Mouse (Mus musculus) embryonic facial prominence, embryonic 14.5 days (tissue): ENCODE measurements around the gene 0610010F05Rik. TPM values are rescaled to one million over a fixed set of nuclear protein-coding genes. Genes with fewer than 3 reads are reported as not detected.
A peak's percentile ranks its signal among the peaks of the same experiment; 100 is the strongest.

Experiments
- ATAC-seq: fragments of 200-750 bp; cut with Nextera tagmentation; 2 replicates; pipeline ENCODE4 v1.8.0; 2017; ENCODE audit warnings: low read depth, moderate number of reproducible peaks, moderate TSS enrichment
- DNase-seq: peaks from one replicate; pipeline ENCODE4 v3.0.0-alpha.2; 2015; ENCODE audit warnings: low spot score
- H3K27ac ChIP-seq: fragments of 300-500 bp; sonication (generic); replicated peaks from 2 replicates; pipeline ENCODE4 v1.5.1; 2014; ENCODE audit warnings: low read depth, mild to moderate bottlenecking, low read length, moderate library complexity
- H3K27me3 ChIP-seq: fragments of 300-500 bp; sonication (generic); replicated peaks from 2 replicates; pipeline ENCODE4 v1.6.1; 2014; ENCODE audit warnings: low read length; ENCODE audit not compliant: control insufficient read depth, insufficient read depth
- H3K36me3 ChIP-seq: fragments of 300-500 bp; sonication (generic); 2 replicates; pipeline ENCODE4 v1.6.1; 2014; ENCODE audit warnings: low read length, mixed read lengths; ENCODE audit not compliant: control insufficient read depth, insufficient read depth
- H3K4me1 ChIP-seq: fragments of 300-500 bp; sonication (generic); 2 replicates; pipeline ENCODE4 v1.6.1; 2014; ENCODE audit warnings: antibody characterized with exemption, low read length; ENCODE audit not compliant: control insufficient read depth, insufficient read depth
- H3K4me2 ChIP-seq: fragments of 300-500 bp; sonication (generic); 2 replicates; pipeline ENCODE4 v1.6.1; 2014; ENCODE audit warnings: low read depth, mild to moderate bottlenecking, low read length, moderate library complexity, mixed read lengths
- H3K4me3 ChIP-seq: fragments of 300-500 bp; sonication (generic); 2 replicates; pipeline ENCODE4 v1.5.1; 2014; ENCODE audit warnings: low read depth, mild to moderate bottlenecking, low read length
- H3K9ac ChIP-seq: fragments of 300-500 bp; sonication (generic); 2 replicates; pipeline ENCODE4 v1.6.1; 2014; ENCODE audit warnings: low read depth, mild to moderate bottlenecking, low read length, moderate library complexity, mixed read lengths
- H3K9me3 ChIP-seq: fragments of 300-500 bp; sonication (generic); 2 replicates; pipeline ENCODE4 v1.6.1; 2016; ENCODE audit warnings: low read length; ENCODE audit not compliant: control insufficient read depth
- WGBS: fragments of 180-500 bp; shearing (Covaris S2); extraction: QIAGEN DNeasy Blood & Tissue Kit; methylation state at CpG from one replicate; pipeline ENCODE4 v1.1.7; 2014; 5-methylcytosine and 5-hydroxymethylcytosine counted together
- polyA plus RNA-seq: library from polyadenylated mRNA; unstranded; fragments of >200 nt; fragmentation: Nextera tagmentation; extraction: Ambion mirVana; gene quantifications from 2 replicates; pipeline ENCODE4 v1.2.1, GENCODE M21; 2014

Gene 0610010F05Rik
- 26.5 and 28.7 TPM in 2 replicates for polyA plus RNA-seq

DNA sequence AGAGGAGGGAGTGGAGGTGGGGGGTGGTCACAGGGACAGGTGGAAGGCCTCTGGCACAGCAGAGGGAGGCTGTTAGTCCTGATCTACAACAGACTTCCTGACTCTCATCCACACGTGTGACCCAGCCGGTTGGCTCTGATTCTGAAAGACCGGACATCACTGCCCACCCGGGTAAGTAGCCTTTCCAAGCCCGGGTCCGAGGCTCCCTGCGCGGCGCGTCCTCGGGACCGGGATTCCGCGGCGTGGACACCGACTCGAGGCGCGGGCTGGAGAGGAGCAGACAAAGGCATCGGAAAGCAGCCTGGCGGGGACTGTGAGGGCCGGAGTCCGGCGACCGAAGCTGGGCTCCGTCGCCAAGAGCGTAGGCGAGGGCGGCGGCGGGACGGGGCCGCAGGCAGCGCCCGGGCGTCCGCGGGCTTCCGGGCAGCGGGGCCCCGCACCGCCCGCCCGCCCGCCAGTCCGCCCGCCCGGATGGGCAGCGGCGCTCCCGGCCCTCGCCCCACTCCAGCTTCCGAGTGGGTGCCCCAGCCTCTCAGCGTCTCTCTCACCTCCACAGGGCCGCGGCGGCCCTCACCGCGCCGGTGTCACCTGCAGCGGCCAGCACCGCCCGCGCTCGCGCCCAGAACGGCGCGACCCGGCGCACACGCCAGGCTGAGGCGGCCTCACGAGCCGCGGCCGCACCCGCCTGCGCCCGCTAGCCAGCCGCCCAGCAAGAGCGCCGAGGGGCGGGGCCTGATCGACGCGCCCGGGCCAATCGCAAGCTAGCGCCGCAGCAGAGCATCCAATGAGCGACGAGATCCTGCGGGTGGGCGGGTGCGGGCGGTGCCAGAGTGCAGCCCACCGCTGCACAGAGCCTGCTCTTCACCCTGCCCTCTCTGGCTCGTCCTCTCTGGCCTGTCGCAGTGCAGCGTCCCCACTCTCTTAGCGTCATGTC, at the start of gene 0610010F05Rik:
Gene 0610010F05Rik, minus strand, starts transcription at position 695 of the 934 bp plus-strand sequence.
- no peaks in the 10 kb centered on the region for H3K4me1 ChIP-seq
- peak within 1 kb of the TSS; percentile 92 for H3K9ac ChIP-seq
- peaks cover 5% of the 10 kb centered on the region for H3K36me3 ChIP-seq
- ATAC-seq (peak; percentile 100), DNase-seq (peak; percentile 97)
- H3K4me2 ChIP-seq, result peak within 1 kb of the TSS; percentile 67
- H3K4me3 ChIP-seq, result peak within 1 kb of the TSS; percentile 87
- WGBS, result 0% methylated on average over 31 of the region's 103 CpGs
- 0 out of 2 replicates have a peak, but pooled peaks cover 3% of the 10 kb centered on the region for H3K9me3 ChIP-seq
- H3K27me3 ChIP-seq, result no peaks in the 10 kb centered on the region
- H3K27ac ChIP-seq, result peak within 1 kb of the TSS; percentile 83

DNA sequence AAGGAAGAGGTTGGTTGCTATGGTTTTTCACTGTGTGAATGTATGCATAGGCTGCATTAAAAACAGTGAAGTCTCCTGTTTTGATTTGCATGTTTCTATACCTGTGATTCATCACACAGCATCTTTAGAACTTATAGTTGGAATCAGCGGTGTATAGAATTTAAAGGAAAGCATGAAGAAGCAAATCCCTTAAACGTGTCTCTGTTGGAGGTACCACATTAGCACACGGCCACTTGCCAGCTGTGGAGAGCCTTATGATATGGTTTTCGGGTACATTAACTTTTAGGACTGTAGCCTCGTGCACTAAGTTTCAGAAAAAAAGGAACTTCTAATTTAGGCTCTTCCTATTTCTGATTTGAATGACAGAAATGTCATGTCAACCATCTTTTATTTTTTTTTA, 49.1 kb upstream of the 0610010F05Rik start:
- H3K9me3 ChIP-seq, result no peaks in the 10 kb centered on the region
- 85% methylated on average over 5 of the region's 5 CpGs for WGBS
- H3K36me3 ChIP-seq, result peaks cover 36% of the 10 kb centered on the region
- no peak overlapping the region for H3K9ac ChIP-seq
- DNase-seq, result no peak
- no peak overlapping the region for H3K4me2 ChIP-seq
- H3K27me3 ChIP-seq, result no peaks in the 10 kb centered on the region
- H3K4me3 ChIP-seq, result no peak overlapping the region
- H3K27ac ChIP-seq, result no peak overlapping the region
- ATAC-seq, result no peak
- no peaks in the 10 kb centered on the region for H3K4me1 ChIP-seq

GRCm38 (mm10) chr11:23680435-23680950, 47.1 kb upstream of the 0610010F05Rik start:
- no peak for DNase-seq
- Histone ChIP-seq H3K4me1 (no peaks in the 10 kb centered on the region), H3K27me3 (no peaks in the 10 kb centered on the region), H3K36me3 (peaks cover 52% of the 10 kb centered on the region), H3K4me3 (no peak overlapping the region), H3K9ac (no peak overlapping the region), H3K27ac (no peak overlapping the region), H3K4me2 (no peak overlapping the region), H3K9me3 (no peaks in the 10 kb centered on the region)
- no peak for ATAC-seq
- 91% methylated on average over 6 of the region's 6 CpGs for WGBS

DNA sequence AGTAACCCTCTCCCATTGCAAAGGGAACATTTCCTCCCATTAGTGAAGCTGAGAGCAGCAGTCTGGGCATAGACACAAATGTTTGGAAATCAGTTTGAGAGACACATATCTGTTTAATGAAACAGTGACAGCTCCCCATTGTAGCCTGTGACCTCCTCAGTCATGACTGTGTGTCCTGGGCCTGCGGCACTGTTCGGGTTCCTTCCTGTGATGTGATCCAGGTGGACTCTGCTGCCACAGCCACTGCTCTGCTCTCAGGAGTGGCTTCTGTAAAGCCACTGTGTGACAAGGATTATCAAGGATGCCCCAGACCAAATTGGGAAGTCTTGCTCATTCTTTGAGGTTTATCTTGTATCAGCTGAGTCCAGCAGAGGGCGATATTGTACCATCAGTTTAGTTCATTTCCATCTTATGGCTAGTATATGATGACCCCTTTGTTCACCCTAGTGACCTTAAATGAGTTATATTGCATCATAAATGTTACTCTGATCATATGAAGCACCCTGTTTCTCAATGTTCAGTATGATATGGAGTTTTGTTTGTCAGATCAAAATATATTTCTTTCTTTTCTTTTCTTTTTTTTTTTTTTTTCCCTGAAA, 45.7 kb upstream of the 0610010F05Rik start:
- H3K27me3 ChIP-seq, result no peaks in the 10 kb centered on the region
- H3K9me3 ChIP-seq, result no peaks in the 10 kb centered on the region
- DNase-seq (peak; percentile 72), ATAC-seq (0 out of 2 replicates have a peak, but pooled peaks have one; percentile 26)
- no peak overlapping the region for H3K4me2 ChIP-seq
- H3K9ac ChIP-seq, result no peak overlapping the region
- 42% methylated on average over 3 of the region's 3 CpGs for WGBS
- H3K4me3 ChIP-seq, result no peak overlapping the region
- peaks cover 64% of the 10 kb centered on the region for H3K36me3 ChIP-seq
- H3K27ac ChIP-seq, result no peak overlapping the region
- no peaks in the 10 kb centered on the region for H3K4me1 ChIP-seq

DNA sequence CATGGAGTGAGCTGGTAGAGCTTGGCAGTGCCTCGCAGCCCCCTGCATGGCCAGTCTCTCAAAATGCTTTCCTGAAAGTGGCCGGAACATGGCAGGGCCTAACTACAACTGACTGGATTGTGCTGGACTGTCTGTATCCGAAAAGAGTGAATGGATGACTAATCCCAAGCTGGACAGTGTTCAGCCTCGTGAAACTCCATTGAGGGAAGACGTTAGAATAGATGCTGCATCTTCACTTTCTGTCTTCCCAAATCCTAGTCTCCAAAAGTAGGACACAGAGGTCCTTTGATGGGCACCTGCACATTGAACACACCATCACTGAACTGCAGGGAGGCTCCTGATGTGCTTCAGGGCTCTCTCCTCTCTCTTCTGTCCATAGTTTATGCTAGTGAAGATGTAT, 42.7 kb upstream of the 0610010F05Rik start:
- DNase-seq, result no peak
- Histone ChIP-seq H3K4me1 (no peaks in the 10 kb centered on the region), H3K4me2 (no peak overlapping the region), H3K36me3 (peaks cover 69% of the 10 kb centered on the region), H3K4me3 (no peak overlapping the region), H3K9me3 (no peaks in the 10 kb centered on the region), H3K27ac (no peak overlapping the region), H3K27me3 (no peaks in the 10 kb centered on the region), H3K9ac (no peak overlapping the region)
- ATAC-seq, result no peak
- WGBS, result 82% methylated on average over 5 of the region's 5 CpGs

GRCm38 (mm10) chr11:23672256-23672749, 38.9 kb upstream of the 0610010F05Rik start:
- Histone ChIP-seq H3K9me3 (no peaks in the 10 kb centered on the region), H3K27ac (no peak overlapping the region), H3K4me1 (no peaks in the 10 kb centered on the region), H3K36me3 (peaks cover 61% of the 10 kb centered on the region), H3K27me3 (no peaks in the 10 kb centered on the region), H3K9ac (no peak overlapping the region), H3K4me3 (no peak overlapping the region), H3K4me2 (no peak overlapping the region)
- 75% methylated on average over 4 of the region's 4 CpGs for WGBS
- DNase-seq (no peak), ATAC-seq (no peak)

GRCm38 (mm10) chr11:23667128-23667527, 33.7 kb upstream of the 0610010F05Rik start:
- Histone ChIP-seq H3K4me2 (peak overlapping the region; percentile 61), H3K4me1 (peaks cover 6% of the 10 kb centered on the region), H3K27me3 (no peaks in the 10 kb centered on the region), H3K9ac (peak overlapping the region; percentile 93), H3K27ac (no peak overlapping the region), H3K36me3 (0 out of 2 replicates have a peak, but pooled peaks cover 14% of the 10 kb centered on the region), H3K4me3 (peak overlapping the region; percentile 91), H3K9me3 (no peaks in the 10 kb centered on the region)
- ATAC-seq (no peak), DNase-seq (peak; percentile 48)
- 37% methylated on average over 3 of the region's 3 CpGs for WGBS

DNA sequence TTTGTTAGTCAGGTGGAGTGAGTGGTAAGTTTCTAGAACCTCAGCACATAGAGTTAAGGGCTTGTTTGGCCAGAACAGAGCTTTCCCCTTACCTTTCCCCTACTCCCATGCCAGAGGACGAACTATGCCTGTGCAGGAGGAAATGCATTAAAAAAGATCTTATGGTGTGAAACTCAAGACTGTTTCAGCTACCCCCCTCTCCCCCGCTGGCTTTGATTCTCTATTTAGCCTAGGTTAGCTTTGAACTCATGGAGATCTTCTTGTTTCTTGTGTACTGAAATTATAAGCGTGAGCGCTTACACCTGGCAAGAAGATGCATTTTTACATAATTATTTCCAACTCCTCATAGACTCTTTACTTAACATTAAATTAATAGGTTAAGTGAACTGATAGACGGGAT, 33.1 kb upstream of the 0610010F05Rik start:
- Histone ChIP-seq H3K36me3 (0 out of 2 replicates have a peak, but pooled peaks cover 14% of the 10 kb centered on the region), H3K4me2 (peak overlapping the region; percentile 61), H3K4me1 (peaks cover 8% of the 10 kb centered on the region), H3K9ac (peak overlapping the region; percentile 93), H3K27ac (peak overlapping the region; percentile 92), H3K9me3 (no peaks in the 10 kb centered on the region), H3K4me3 (peak overlapping the region; percentile 91), H3K27me3 (no peaks in the 10 kb centered on the region)
- DNase-seq (peak; percentile 3), ATAC-seq (no peak; the same call in 1 of the 2 replicates)
- WGBS, result 9% methylated on average over 5 of the region's 5 CpGs
